ENCODE assay signal across 31 mouse cellular contexts in genomic region chr13:74015908-74016307, GRCm38 (mm10). TPM values are rescaled to one million over a fixed set of nuclear protein-coding genes. Genes with fewer than 3 reads are reported as not detected.
DNase-seq lines count a peak whose midpoint lies in the region; ATAC-seq lines count a peak whose summit lies in the region.
"Had no signal": no experiment of that assay in that cellular context is flagged by ENCODE, and none has a peak within 500 bp of the region (broad histone marks: within the 10 kb centered on the region; RNA-seq: fewer than 3 reads in every experiment).

No protein-coding gene starts in this region.

- peaks cover 2% of the 10 kb centered on the region for H3K4me1 ChIP-seq in heart, embryonic 16.5 days (ENCODE audit: control insufficient read depth, insufficient read depth, low read length)
- no peaks in the 10 kb centered on the region for H3K4me1 ChIP-seq in kidney, embryonic 16.5 days (ENCODE audit: insufficient read depth, low read length)
- peaks cover 10% of the 10 kb centered on the region for H3K4me1 ChIP-seq in midbrain, embryonic 14.5 days (ENCODE audit: control insufficient read depth, insufficient read depth, low read length)
- H3K4me1 ChIP-seq in midbrain, embryonic 13.5 days (replicated peaks), result peaks cover 8% of the 10 kb centered on the region
- H3K4me1 ChIP-seq: limb, embryonic 10.5 days had no signal

- intact Hi-C loops in heart, postnatal 36 days (cut with DNase I), result no loop called here

- H3K27me3 ChIP-seq in heart, embryonic 16.5 days (ENCODE audit: control insufficient read depth, insufficient read depth, low read length), result 0 out of 2 replicates have a peak, but pooled peaks cover 6% of the 10 kb centered on the region
- H3K27me3 ChIP-seq in kidney, embryonic 16.5 days (ENCODE audit: insufficient read depth, low read length), result peaks cover 7% of the 10 kb centered on the region
- H3K27me3 ChIP-seq in midbrain, embryonic 14.5 days (ENCODE audit: control insufficient read depth, insufficient read depth, low read length), result no peaks in the 10 kb centered on the region
- 0 out of 2 replicates have a peak, but pooled peaks cover 3% of the 10 kb centered on the region for H3K27me3 ChIP-seq in midbrain, embryonic 13.5 days
- H3K27me3 ChIP-seq: forebrain, embryonic 13.5 days had no signal

- no peaks in the 10 kb centered on the region for H3K36me3 ChIP-seq in heart, embryonic 16.5 days (ENCODE audit: control insufficient read depth, insufficient read depth)
- H3K36me3 ChIP-seq in kidney, embryonic 16.5 days (ENCODE audit: insufficient read depth, low read length), result no peaks in the 10 kb centered on the region
- H3K36me3 ChIP-seq in midbrain, embryonic 14.5 days (ENCODE audit: control insufficient read depth, insufficient read depth, low read length), result no peaks in the 10 kb centered on the region
- H3K36me3 ChIP-seq in midbrain, embryonic 13.5 days, result no peaks in the 10 kb centered on the region
- H3K36me3 ChIP-seq: embryonic facial prominence, embryonic 13.5 days; G1E; limb, embryonic 10.5 days; liver, embryonic 15.5 days had no signal

- H3K4me3 ChIP-seq in heart, embryonic 16.5 days (ENCODE audit: low read length), result no peak overlapping the region
- H3K4me3 ChIP-seq in kidney, embryonic 16.5 days (ENCODE audit: low read length), result no peak overlapping the region
- H3K4me3 ChIP-seq in midbrain, embryonic 14.5 days (replicated peaks; ENCODE audit: low read depth, low read length), result no peak overlapping the region
- H3K4me3 ChIP-seq in midbrain, embryonic 13.5 days (replicated peaks), result no peak overlapping the region
- H3K4me3 ChIP-seq: embryonic facial prominence, embryonic 13.5 days; forebrain, embryonic 13.5 days; left cerebral cortex, adult 2 months; limb, embryonic 10.5 days; liver, embryonic 15.5 days had no signal

- no peak for DNase-seq in heart, postnatal 36 days
- DNase-seq in kidney, postnatal 10 days, result no peak
- DNase-seq in midbrain, embryonic 14.5 days, result peak; percentile 18
- DNase-seq: adrenal gland, adult 2 months; B cell, adult 2 months; cerebellum, adult 18-20 months; cerebellum, postnatal 25 days; heart, postnatal 10 days; kidney, postnatal 4 days; liver had no signal

- H3K9me3 ChIP-seq in heart, embryonic 16.5 days (replicated peaks; ENCODE audit: control insufficient read depth, low read length), result no peaks in the 10 kb centered on the region
- H3K9me3 ChIP-seq in kidney, embryonic 16.5 days (ENCODE audit: low read length), result no peaks in the 10 kb centered on the region
- no peaks in the 10 kb centered on the region for H3K9me3 ChIP-seq in midbrain, embryonic 14.5 days (ENCODE audit: control insufficient read depth, low read length)
- no peaks in the 10 kb centered on the region for H3K9me3 ChIP-seq in midbrain, embryonic 13.5 days
- H3K9me3 ChIP-seq: embryonic facial prominence, embryonic 13.5 days; forebrain, embryonic 13.5 days; G1E; limb, embryonic 10.5 days; liver, embryonic 15.5 days had no signal

- ATAC-seq in heart, embryonic 16.5 days (replicated peaks; ENCODE audit: extremely low read depth, insufficient read depth, low FRiP score), result 0 out of 2 replicates have a peak, but pooled peaks have one; percentile 18
- ATAC-seq in kidney, embryonic 16.5 days (ENCODE audit: low FRiP score, low TSS enrichment), result peak; percentile 56; the same call in 1 of the 2 replicates
- ATAC-seq in midbrain, embryonic 14.5 days (ENCODE audit: low FRiP score, low TSS enrichment), result no peak
- no peak for ATAC-seq in midbrain, embryonic 13.5 days
- no peak for ATAC-seq in monocyte, adult 5-6 weeks (replicated peaks; ENCODE audit: insufficient number of reproducible peaks, low FRiP score, low TSS enrichment, poor library complexity, severe bottlenecking)
- ATAC-seq: forebrain, embryonic 13.5 days; intestine, postnatal 0 days; lung, postnatal 0 days had no signal

- WGBS in heart, embryonic 16.5 days, result 75% methylated on average over 4 of the region's 4 CpGs
- 34% methylated on average over 4 of the region's 4 CpGs for WGBS in kidney, embryonic 16.5 days
- WGBS in midbrain, embryonic 14.5 days, result 67% methylated on average over 4 of the region's 4 CpGs
- WGBS in midbrain, embryonic 13.5 days, result 89% methylated on average over 4 of the region's 4 CpGs

- H3K27ac ChIP-seq in heart, embryonic 16.5 days (ENCODE audit: low read length), result no peak overlapping the region
- H3K27ac ChIP-seq in kidney, embryonic 16.5 days (ENCODE audit: low read length), result no peak overlapping the region
- H3K27ac ChIP-seq in midbrain, embryonic 14.5 days (replicated peaks; ENCODE audit: low read depth, low read length), result no peak overlapping the region
- H3K27ac ChIP-seq in midbrain, embryonic 13.5 days, result no peak overlapping the region
- H3K27ac ChIP-seq: embryonic facial prominence, embryonic 13.5 days; forebrain, embryonic 13.5 days; left cerebral cortex, adult 2 months; limb, embryonic 10.5 days; liver, embryonic 15.5 days; macrophage had no signal

- no peak overlapping the region for H3K9ac ChIP-seq in heart, embryonic 16.5 days (ENCODE audit: low read length)
- no peak overlapping the region for H3K9ac ChIP-seq in kidney, embryonic 16.5 days (replicated peaks; ENCODE audit: low read length)
- H3K9ac ChIP-seq in midbrain, embryonic 14.5 days (replicated peaks; ENCODE audit: low read length), result no peak overlapping the region
- no peak overlapping the region for H3K9ac ChIP-seq in midbrain, embryonic 13.5 days (replicated peaks)
- H3K9ac ChIP-seq: embryonic facial prominence, embryonic 13.5 days; forebrain, embryonic 13.5 days; liver, embryonic 15.5 days had no signal

- no peak overlapping the region for H3K4me2 ChIP-seq in heart, embryonic 16.5 days (ENCODE audit: low read depth, low read length)
- no peak overlapping the region for H3K4me2 ChIP-seq in kidney, embryonic 16.5 days (replicated peaks; ENCODE audit: low read depth, low read length)
- no peak overlapping the region for H3K4me2 ChIP-seq in midbrain, embryonic 14.5 days (ENCODE audit: low read length)
- H3K4me2 ChIP-seq in midbrain, embryonic 13.5 days (replicated peaks), result no peak overlapping the region
- H3K4me2 ChIP-seq: embryonic facial prominence, embryonic 13.5 days; forebrain, embryonic 13.5 days; heart, embryonic 11.5 days; liver, embryonic 15.5 days had no signal

RNA-seq across cellular contexts. Expression of gene Tppp, which starts 6.7 kb away (rescaled TPM):
- 6.4 and 8.6 TPM in 2 replicates for polyA plus RNA-seq in heart, embryonic 16.5 days (2015; fragmentation: Nextera tagmentation; extraction: Ambion mirVana)
- total RNA-seq in heart, postnatal 36 days (2021), result 10 to 100 TPM; 19.3 to 24.5 TPM
- 0.71 and 0.84 TPM in 2 replicates for polyA plus RNA-seq in kidney, embryonic 16.5 days (2015; fragmentation: Nextera tagmentation; extraction: Ambion mirVana)
- 8.6 and 12.0 TPM in 2 replicates for polyA plus RNA-seq in midbrain, embryonic 14.5 days (2014; fragmentation: Nextera tagmentation; extraction: Ambion mirVana)
- polyA plus RNA-seq in midbrain, embryonic 13.5 days (2015; fragmentation: Nextera tagmentation; extraction: Ambion mirVana), result 6.4 and 6.7 TPM in 2 replicates
- 2.7 to 5.5 TPM (median 3.5 TPM) in 3 replicates for total RNA-seq in monocyte, adult 5-6 weeks (2017)
- total RNA-seq: granulocyte monocyte progenitor cell, adult 5-6 weeks had no signal
- polyA plus RNA-seq: G1E had no signal

RNA-seq across cellular contexts. Expression of gene Cep72, which starts 46.2 kb away (rescaled TPM):
- 11.7 and 12.0 TPM in 2 replicates for polyA plus RNA-seq in heart, embryonic 16.5 days (2015; fragmentation: Nextera tagmentation; extraction: Ambion mirVana)
- under 1 TPM; 0.57 to 0.80 TPM for total RNA-seq in heart, postnatal 36 days (2021)
- polyA plus RNA-seq in kidney, embryonic 16.5 days (2015; fragmentation: Nextera tagmentation; extraction: Ambion mirVana), result 17.8 and 18.4 TPM in 2 replicates
- 6.3 and 13.3 TPM in 2 replicates for polyA plus RNA-seq in midbrain, embryonic 14.5 days (2014; fragmentation: Nextera tagmentation; extraction: Ambion mirVana)
- 13.0 and 14.1 TPM in 2 replicates for polyA plus RNA-seq in midbrain, embryonic 13.5 days (2015; fragmentation: Nextera tagmentation; extraction: Ambion mirVana)
- 1.5 to 3.5 TPM (median 2.3 TPM) in 3 replicates for total RNA-seq in monocyte, adult 5-6 weeks (2017)

RNA-seq across cellular contexts. Expression of gene Zdhhc11, which starts 52.3 kb away (rescaled TPM):
- not detected in 2 replicates for polyA plus RNA-seq in heart, embryonic 16.5 days (2015; fragmentation: Nextera tagmentation; extraction: Ambion mirVana)
- total RNA-seq in heart, postnatal 36 days (2021), result not detected
- polyA plus RNA-seq in kidney, embryonic 16.5 days (2015; fragmentation: Nextera tagmentation; extraction: Ambion mirVana), result not detected in 2 replicates
- polyA plus RNA-seq in midbrain, embryonic 14.5 days (2014; fragmentation: Nextera tagmentation; extraction: Ambion mirVana), result not detected in 2 replicates
- not detected in 2 replicates for polyA plus RNA-seq in midbrain, embryonic 13.5 days (2015; fragmentation: Nextera tagmentation; extraction: Ambion mirVana)
- not detected in 3 replicates for total RNA-seq in monocyte, adult 5-6 weeks (2017)
- total RNA-seq: adrenal gland, adult 2 months; adrenal gland, postnatal 4 days; CH12.LX; G1E; gastrocnemius, adult 8-10 months; granulocyte monocyte progenitor cell, adult 5-6 weeks; heart, postnatal 10 days; layer of hippocampus, postnatal 10 days; left cerebral cortex, adult 2 months had no signal
- polyA plus RNA-seq: adrenal gland, adult 2 months; embryonic facial prominence, embryonic 13.5 days; forebrain, embryonic 13.5 days; G1E; heart, embryonic 11.5 days; intestine, postnatal 0 days; limb, embryonic 10.5 days; liver, embryonic 15.5 days; lung, postnatal 0 days; macrophage; neural tube, embryonic 11.5 days; thymus, postnatal 0 days had no signal

Comparison
In these comparisons a context has a peak if more than half of its experiments do, and no peak if none do; other contexts are left out.
1. ATAC-seq: peak in heart, embryonic 16.5 days (single experiment) and kidney, embryonic 16.5 days (single experiment); none in midbrain, embryonic 14.5 days (single experiment), midbrain, embryonic 13.5 days (single experiment) and monocyte, adult 5-6 weeks (single experiment).